ENCODE assay signal across 7 mouse cellular contexts in genomic region chr11:3153666-3154397, GRCm38 (mm10). TPM values are rescaled to one million over a fixed set of nuclear protein-coding genes. Genes with fewer than 3 reads are reported as not detected.
DNase-seq lines count a peak whose midpoint lies in the region; ATAC-seq lines count a peak whose summit lies in the region.
"Not testable (repeated sequence)": the region's sequence is repeated elsewhere in the genome, so short reads cannot be mapped to it uniquely, and the experiment has no call there.

No protein-coding gene starts in this region.

- H3K4me2 ChIP-seq in forebrain, embryonic 11.5 days (ENCODE audit: low read depth, low read length, severe bottlenecking); heart, embryonic 13.5 days; kidney, embryonic 15.5 days; limb, embryonic 13.5 days (replicated peaks); midbrain, embryonic 13.5 days (replicated peaks): not testable (repeated sequence)

- H3K4me1 ChIP-seq in forebrain, embryonic 11.5 days (replicated peaks; ENCODE audit: control insufficient read depth, insufficient read depth, low read length); heart, embryonic 13.5 days; kidney, embryonic 15.5 days; limb, embryonic 13.5 days; midbrain, embryonic 13.5 days (replicated peaks): not testable (repeated sequence)

- not testable (repeated sequence) for H3K4me3 ChIP-seq in forebrain, embryonic 11.5 days (ENCODE audit: low read depth, low read length); heart, embryonic 13.5 days; kidney, embryonic 15.5 days (replicated peaks); limb, embryonic 13.5 days; midbrain, embryonic 13.5 days (replicated peaks)

- H3K27me3 ChIP-seq in forebrain, embryonic 11.5 days (ENCODE audit: control insufficient read depth, insufficient read depth, low read length); heart, embryonic 13.5 days (replicated peaks); kidney, embryonic 15.5 days; limb, embryonic 13.5 days; midbrain, embryonic 13.5 days: not testable (repeated sequence)

- not testable (repeated sequence) for H3K9ac ChIP-seq in forebrain, embryonic 11.5 days (ENCODE audit: low read length); heart, embryonic 13.5 days; kidney, embryonic 15.5 days; limb, embryonic 13.5 days; midbrain, embryonic 13.5 days (replicated peaks)

- WGBS in forebrain, embryonic 11.5 days, result 79% methylated on average over 1 of the region's 1 CpGs
- WGBS in heart, embryonic 13.5 days, result 72% methylated on average over 1 of the region's 1 CpGs
- 80% methylated on average over 1 of the region's 1 CpGs for WGBS in kidney, embryonic 15.5 days
- WGBS in limb, embryonic 13.5 days, result 81% methylated on average over 1 of the region's 1 CpGs
- WGBS in midbrain, embryonic 13.5 days, result 76% methylated on average over 1 of the region's 1 CpGs

- not testable (repeated sequence) for H3K9me3 ChIP-seq in forebrain, embryonic 11.5 days (ENCODE audit: control insufficient read depth, low read length)
- peaks cover 13% of the 10 kb centered on the region for H3K9me3 ChIP-seq in heart, embryonic 13.5 days
- H3K9me3 ChIP-seq in kidney, embryonic 15.5 days (replicated peaks), result peaks cover 16% of the 10 kb centered on the region
- H3K9me3 ChIP-seq in limb, embryonic 13.5 days, result peaks cover 21% of the 10 kb centered on the region
- H3K9me3 ChIP-seq in midbrain, embryonic 13.5 days, result peaks cover 16% of the 10 kb centered on the region

- not testable (repeated sequence) for H3K27ac ChIP-seq in forebrain, embryonic 11.5 days (ENCODE audit: low read depth, low read length); heart, embryonic 13.5 days (replicated peaks); kidney, embryonic 15.5 days; limb, embryonic 13.5 days; midbrain, embryonic 13.5 days

- H3K36me3 ChIP-seq in forebrain, embryonic 11.5 days (ENCODE audit: control insufficient read depth, insufficient read depth, low read length), result not testable (repeated sequence)
- peaks cover 20% of the 10 kb centered on the region for H3K36me3 ChIP-seq in heart, embryonic 13.5 days
- peaks cover 15% of the 10 kb centered on the region for H3K36me3 ChIP-seq in kidney, embryonic 15.5 days
- peaks cover 16% of the 10 kb centered on the region for H3K36me3 ChIP-seq in limb, embryonic 13.5 days
- H3K36me3 ChIP-seq in midbrain, embryonic 13.5 days, result peaks cover 18% of the 10 kb centered on the region

- ATAC-seq in forebrain, embryonic 11.5 days (replicated peaks; ENCODE audit: low FRiP score), result peak; percentile 51
- ATAC-seq in heart, embryonic 13.5 days (ENCODE audit: extremely low read depth, insufficient number of reproducible peaks, low FRiP score, low TSS enrichment), result peak; percentile 21
- ATAC-seq in kidney, embryonic 15.5 days (replicated peaks; ENCODE audit: low FRiP score), result peak; percentile 50
- ATAC-seq in limb, embryonic 13.5 days (ENCODE audit: low FRiP score, low read depth), result peak; percentile 57
- ATAC-seq in midbrain, embryonic 13.5 days, result peak; percentile 57

- peak; percentile 39 for DNase-seq in adrenal gland, postnatal 25 days
- DNase-seq in forebrain, embryonic 11.5 days (ENCODE audit: low spot score), result peak; percentile 68
- peak; percentile 66 to 72 for DNase-seq in spleen, postnatal 14 days (ENCODE audit: low spot score in 2 of 2)

RNA-seq across cellular contexts. Expression of gene Sfi1, which starts 39.4 kb away (rescaled TPM):
- total RNA-seq in adrenal gland, postnatal 25 days (2021), result 92.1 and 96.9 TPM in 2 replicates
- 12.9 and 14.9 TPM in 2 replicates for polyA plus RNA-seq in forebrain, embryonic 11.5 days (2014; fragmentation: Nextera tagmentation; extraction: Ambion mirVana)
- polyA plus RNA-seq in heart, embryonic 13.5 days (2015; fragmentation: Nextera tagmentation; extraction: Ambion mirVana), result 7.3 and 10.1 TPM in 2 replicates
- polyA plus RNA-seq in kidney, embryonic 15.5 days (2015; fragmentation: Nextera tagmentation; extraction: Ambion mirVana), result 12.9 and 15.3 TPM in 2 replicates
- polyA plus RNA-seq in limb, embryonic 13.5 days (2015; fragmentation: Nextera tagmentation; extraction: Ambion mirVana), result 16.8 and 17.3 TPM in 2 replicates
- polyA plus RNA-seq in midbrain, embryonic 13.5 days (2015; fragmentation: Nextera tagmentation; extraction: Ambion mirVana), result 17.9 and 18.6 TPM in 2 replicates

RNA-seq across cellular contexts. Expression of gene Eif4enif1, which starts 48.4 kb away (rescaled TPM):
- total RNA-seq in adrenal gland, postnatal 25 days (2021), result 60.1 and 67.3 TPM in 2 replicates
- polyA plus RNA-seq in forebrain, embryonic 11.5 days (2014; fragmentation: Nextera tagmentation; extraction: Ambion mirVana), result 75.0 and 76.2 TPM in 2 replicates
- polyA plus RNA-seq in heart, embryonic 13.5 days (2015; fragmentation: Nextera tagmentation; extraction: Ambion mirVana), result 28.0 and 32.3 TPM in 2 replicates
- 51.3 and 55.3 TPM in 2 replicates for polyA plus RNA-seq in kidney, embryonic 15.5 days (2015; fragmentation: Nextera tagmentation; extraction: Ambion mirVana)
- polyA plus RNA-seq in limb, embryonic 13.5 days (2015; fragmentation: Nextera tagmentation; extraction: Ambion mirVana), result 62.1 and 68.8 TPM in 2 replicates
- 54.4 and 55.6 TPM in 2 replicates for polyA plus RNA-seq in midbrain, embryonic 13.5 days (2015; fragmentation: Nextera tagmentation; extraction: Ambion mirVana)
